Mouse (Mus musculus) liver, embryonic 13.5 days (tissue): ENCODE data around the gene Zfp386. TPM values are rescaled to one million over a fixed set of nuclear protein-coding genes. Genes with fewer than 3 reads are reported as not detected.

Source experiments
- ATAC-seq: fragments of 200-750 bp; cut with Nextera tagmentation; 2 replicates; pipeline ENCODE4 v1.8.0; 2017; ENCODE audit warnings: low read depth, mild to moderate bottlenecking, moderate number of reproducible peaks, moderate library complexity
- DNase-seq: peaks from one replicate; pipeline ENCODE4 v3.0.0; 2022
- H3K27ac ChIP-seq: fragments of 300-500 bp; sonication (generic); 2 replicates; pipeline ENCODE4 v1.5.1; 2015; ENCODE audit warnings: moderate library complexity, mild to moderate bottlenecking, inconsistent platforms
- H3K27me3 ChIP-seq: fragments of 300-500 bp; sonication (generic); 2 replicates; pipeline ENCODE4 v1.6.1; 2015; ENCODE audit warnings: mild to moderate bottlenecking, inconsistent platforms
- H3K36me3 ChIP-seq: fragments of 300-500 bp; sonication (generic); 2 replicates; pipeline ENCODE4 v1.6.1; 2015; ENCODE audit warnings: mild to moderate bottlenecking, inconsistent platforms
- H3K4me1 ChIP-seq: fragments of 300-500 bp; sonication (generic); replicated peaks from 2 replicates; pipeline ENCODE4 v1.6.1; 2015; ENCODE audit warnings: inconsistent platforms
- H3K4me2 ChIP-seq: fragments of 300-500 bp; sonication (generic); 2 replicates; pipeline ENCODE4 v1.6.1; 2015; ENCODE audit warnings: inconsistent platforms, mild to moderate bottlenecking, moderate library complexity
- H3K4me3 ChIP-seq: fragments of 300-500 bp; sonication (generic); replicated peaks from 2 replicates; pipeline ENCODE4 v1.5.1; 2015; ENCODE audit warnings: mild to moderate bottlenecking, inconsistent platforms
- H3K9ac ChIP-seq: fragments of 300-500 bp; sonication (generic); 2 replicates; pipeline ENCODE4 v1.6.1; 2015; ENCODE audit warnings: mild to moderate bottlenecking, inconsistent platforms
- H3K9me3 ChIP-seq: fragments of 300-500 bp; sonication (generic); replicated peaks from 2 replicates; pipeline ENCODE4 v1.6.1; 2016; ENCODE audit warnings: inconsistent platforms
- WGBS: fragments of 180-500 bp; shearing (Covaris S2); methylation state at CpG from one replicate; pipeline ENCODE4 v1.1.7; 2015; ENCODE audit not compliant: insufficient replicate concordance; 5-methylcytosine and 5-hydroxymethylcytosine counted together
- polyA plus RNA-seq: library from polyadenylated mRNA; unstranded; fragments of >200 nt; fragmentation: Nextera tagmentation; extraction: Ambion mirVana; gene quantifications from 2 replicates; pipeline ENCODE4 v1.2.1, GENCODE M21; 2015

The Zfp386 gene
- polyA plus RNA-seq, 1 experiment from 2014 or later: 6.8 TPM

GRCm38 (mm10) chr12:116056112-116056511 lies 8.6 kb downstream of the Zfp386 start:
- Histone ChIP-seq H3K36me3 (peaks cover 47% of the 10 kb centered on the region), H3K27me3 (no peaks in the 10 kb centered on the region), H3K4me3 (no peak overlapping the region), H3K9ac (no peak overlapping the region), H3K4me2 (no peak overlapping the region), H3K4me1 (no peaks in the 10 kb centered on the region), H3K9me3 (peaks cover 5% of the 10 kb centered on the region), H3K27ac (no peak overlapping the region)
- WGBS: 68% methylated on average over 3 of the region's 3 CpGs
- no peak for DNase-seq
- no peak for ATAC-seq

GRCm38 (mm10) chr12:116061561-116062193 lies 14.2 kb downstream of the Zfp386 start:
- Histone ChIP-seq H3K9me3 (peaks cover 9% of the 10 kb centered on the region), H3K9ac (no peak overlapping the region), H3K4me2 (no peak overlapping the region), H3K27ac (no peak overlapping the region), H3K27me3 (no peaks in the 10 kb centered on the region), H3K4me3 (no peak overlapping the region), H3K4me1 (no peaks in the 10 kb centered on the region), H3K36me3 (peaks cover 38% of the 10 kb centered on the region)
- ATAC-seq (no peak), DNase-seq (no peak)
- WGBS: 76% methylated on average over 5 of the region's 5 CpGs

GRCm38 (mm10) chr12:116062194-116062583 lies 14.7 kb downstream of the Zfp386 start:
- DNase-seq: no peak
- Histone ChIP-seq H3K4me2 (no peak overlapping the region), H3K9me3 (peaks cover 9% of the 10 kb centered on the region), H3K36me3 (peaks cover 33% of the 10 kb centered on the region), H3K27me3 (no peaks in the 10 kb centered on the region), H3K9ac (no peak overlapping the region), H3K4me1 (no peaks in the 10 kb centered on the region), H3K4me3 (no peak overlapping the region), H3K27ac (no peak overlapping the region)
- 70% methylated on average over 2 of the region's 2 CpGs for WGBS
- no peak for ATAC-seq

GRCm38 (mm10) chr12:116063020-116063419 lies 15.5 kb downstream of the Zfp386 start:
- DNase-seq: no peak
- H3K9me3 ChIP-seq: peaks cover 9% of the 10 kb centered on the region
- ATAC-seq: no peak
- peaks cover 33% of the 10 kb centered on the region for H3K36me3 ChIP-seq
- no peaks in the 10 kb centered on the region for H3K27me3 ChIP-seq
- no peak overlapping the region for H3K4me3 ChIP-seq
- no peak overlapping the region for H3K9ac ChIP-seq
- no peaks in the 10 kb centered on the region for H3K4me1 ChIP-seq
- H3K4me2 ChIP-seq: no peak overlapping the region
- WGBS: 71% methylated on average over 4 of the region's 4 CpGs
- H3K27ac ChIP-seq: no peak overlapping the region

GRCm38 (mm10) chr12:116071023-116071422 lies 23.5 kb downstream of the Zfp386 start:
- 0 out of 2 replicates have a peak, but pooled peaks have one; percentile 20 for ATAC-seq
- Histone ChIP-seq H3K36me3 (no peaks in the 10 kb centered on the region), H3K27me3 (peaks cover 5% of the 10 kb centered on the region), H3K4me1 (no peaks in the 10 kb centered on the region), H3K4me2 (no peak overlapping the region), H3K4me3 (no peak overlapping the region), H3K27ac (no peak overlapping the region), H3K9ac (no peak overlapping the region), H3K9me3 (no peaks in the 10 kb centered on the region)
- no peak for DNase-seq
- WGBS: 26% methylated on average over 3 of the region's 3 CpGs

GRCm38 (mm10) chr12:116077074-116077854 lies 29.7 kb downstream of the Zfp386 start, which contains the start of gene Vipr2:
Gene Vipr2, plus strand, starts transcription at chr12:116077726.
- peak; percentile 79 for ATAC-seq
- 5% methylated on average over 33 of the region's 33 CpGs for WGBS
- Histone ChIP-seq H3K27ac (no peak within 1 kb of the TSS), H3K9me3 (no peaks in the 10 kb centered on the region), H3K4me1 (peaks cover 10% of the 10 kb centered on the region), H3K27me3 (peaks cover 36% of the 10 kb centered on the region), H3K36me3 (no peaks in the 10 kb centered on the region), H3K4me3 (peak within 1 kb of the TSS; percentile 50), H3K4me2 (peak within 1 kb of the TSS; percentile 67), H3K9ac (peak within 1 kb of the TSS; percentile 26)
- peak; percentile 4 for DNase-seq

- peak overlapping the region; percentile 50 for H3K4me3 ChIP-seq
- ATAC-seq (no peak), DNase-seq (no peak)
- peak overlapping the region; percentile 67 for H3K4me2 ChIP-seq
- H3K27ac ChIP-seq: no peak overlapping the region
- peaks cover 36% of the 10 kb centered on the region for H3K27me3 ChIP-seq
- H3K36me3 ChIP-seq: no peaks in the 10 kb centered on the region
- H3K9me3 ChIP-seq: no peaks in the 10 kb centered on the region
- H3K4me1 ChIP-seq: peaks cover 10% of the 10 kb centered on the region
- peak overlapping the region; percentile 26 for H3K9ac ChIP-seq
- under 1% methylated on average over 24 of the region's 24 CpGs for WGBS
These were observed 30.4 kb downstream of the Zfp386 start for GRCm38 (mm10) chr12:116077855-116078366.

- no peaks in the 10 kb centered on the region for H3K9me3 ChIP-seq
- H3K27me3 ChIP-seq: peaks cover 11% of the 10 kb centered on the region
- H3K4me1 ChIP-seq: no peaks in the 10 kb centered on the region
- no peak overlapping the region for H3K9ac ChIP-seq
- H3K4me3 ChIP-seq: no peak overlapping the region
- H3K4me2 ChIP-seq: no peak overlapping the region
- DNase-seq: no peak
- WGBS: 61% methylated on average over 6 of the region's 6 CpGs
- no peak for ATAC-seq
- no peak overlapping the region for H3K27ac ChIP-seq
- H3K36me3 ChIP-seq: no peaks in the 10 kb centered on the region
These were observed 35.6 kb downstream of the Zfp386 start for GRCm38 (mm10) chr12:116083125-116083524.

GRCm38 (mm10) chr12:116084294-116084693 lies 36.8 kb downstream of the Zfp386 start:
- Histone ChIP-seq H3K9me3 (no peaks in the 10 kb centered on the region), H3K27ac (no peak overlapping the region), H3K27me3 (peaks cover 2% of the 10 kb centered on the region), H3K9ac (no peak overlapping the region), H3K36me3 (no peaks in the 10 kb centered on the region), H3K4me1 (no peaks in the 10 kb centered on the region), H3K4me3 (no peak overlapping the region), H3K4me2 (no peak overlapping the region)
- ATAC-seq (no peak), DNase-seq (no peak)
- 53% methylated on average over 2 of the region's 2 CpGs for WGBS

- DNase-seq: no peak
- Histone ChIP-seq H3K27ac (no peak overlapping the region), H3K9me3 (no peaks in the 10 kb centered on the region), H3K4me3 (no peak overlapping the region), H3K9ac (no peak overlapping the region), H3K36me3 (no peaks in the 10 kb centered on the region), H3K4me2 (no peak overlapping the region), H3K27me3 (no peaks in the 10 kb centered on the region), H3K4me1 (no peaks in the 10 kb centered on the region)
- WGBS: 66% methylated on average over 5 of the region's 5 CpGs
- no peak for ATAC-seq
These were observed 39.6 kb downstream of the Zfp386 start for GRCm38 (mm10) chr12:116086951-116087600.

- Histone ChIP-seq H3K9me3 (no peaks in the 10 kb centered on the region), H3K27me3 (no peaks in the 10 kb centered on the region), H3K9ac (no peak overlapping the region), H3K27ac (no peak overlapping the region), H3K4me2 (no peak overlapping the region), H3K36me3 (no peaks in the 10 kb centered on the region), H3K4me3 (no peak overlapping the region), H3K4me1 (no peaks in the 10 kb centered on the region)
- WGBS: 66% methylated on average over 3 of the region's 3 CpGs
- DNase-seq: no peak
- no peak for ATAC-seq
These were observed 42.3 kb downstream of the Zfp386 start for GRCm38 (mm10) chr12:116089836-116090235.
